Mouse (Mus musculus) thymus, adult 2 months (tissue): ENCODE data around the gene BC025920. TPM values are rescaled to one million over a fixed set of nuclear protein-coding genes. Genes with fewer than 3 reads are reported as not detected.
A peak's percentile ranks its signal among the peaks of the same experiment; 100 is the strongest.

Experiments
- DNase-seq: peaks from one replicate; pipeline ENCODE4 v3.0.0; 2021
- H3K27ac ChIP-seq: fragments of 200-500 bp; 2 replicates; pipeline ENCODE4 v1.5.1; 2012; ENCODE audit warnings: low read length, control low read depth; ENCODE audit not compliant: control insufficient read depth, insufficient read depth
- H3K27me3 ChIP-seq: fragments of 200-500 bp; 2 replicates; pipeline ENCODE4 v1.6.1; 2012; ENCODE audit warnings: mild to moderate bottlenecking, low read length, moderate library complexity, mixed read lengths; ENCODE audit not compliant: control insufficient read depth, insufficient read depth
- H3K36me3 ChIP-seq: fragments of 200-500 bp; 2 replicates; pipeline ENCODE4 v1.6.1; 2012; ENCODE audit warnings: mild to moderate bottlenecking, low read length, moderate library complexity; ENCODE audit not compliant: control insufficient read depth, insufficient read depth
- H3K4me1 ChIP-seq: fragments of 200-500 bp; replicated peaks from 2 replicates; pipeline ENCODE4 v1.6.1; 2012; ENCODE audit warnings: low read length; ENCODE audit not compliant: control insufficient read depth, insufficient read depth
- H3K4me3 ChIP-seq: fragments of 200-500 bp; 2 replicates; pipeline ENCODE4 v1.5.1; 2012; ENCODE audit warnings: mild to moderate bottlenecking, low read length, control low read depth, moderate library complexity; ENCODE audit not compliant: control insufficient read depth, insufficient read depth
- CTCF ChIP-seq: fragments of 200-500 bp; IDR thresholded peaks from 2 replicates; pipeline ENCODE4 v1.5.1; 2012; ENCODE audit warnings: mild to moderate bottlenecking, control low read depth, low read length, moderate library complexity, borderline replicate concordance; ENCODE audit not compliant: control insufficient read depth, poor library complexity, insufficient read depth; ENCODE audit errors: extremely low read depth
- POLR2A ChIP-seq: fragments of 200-500 bp; IDR thresholded peaks from 2 replicates; pipeline ENCODE4 v1.6.1; 2012; ENCODE audit warnings: mild to moderate bottlenecking, low read length, control low read depth, moderate library complexity; ENCODE audit not compliant: control insufficient read depth, poor library complexity, insufficient read depth; ENCODE audit errors: extremely low read depth
- WGBS: fragments of 180-500 bp; shearing (Covaris S2); methylation state at CpG from one replicate; pipeline ENCODE4 v1.1.7; 2018; 5-methylcytosine and 5-hydroxymethylcytosine counted together
- polyA plus RNA-seq: library from polyadenylated mRNA; depleted of rRNA; stranded (reverse); fragments of >200 nt; gene quantifications from 2 replicates; pipeline ENCODE4 v1.2.3, GENCODE M21; 2012

Gene BC025920
- polyA plus RNA-seq, 1 experiment: 2.8 TPM

DNA sequence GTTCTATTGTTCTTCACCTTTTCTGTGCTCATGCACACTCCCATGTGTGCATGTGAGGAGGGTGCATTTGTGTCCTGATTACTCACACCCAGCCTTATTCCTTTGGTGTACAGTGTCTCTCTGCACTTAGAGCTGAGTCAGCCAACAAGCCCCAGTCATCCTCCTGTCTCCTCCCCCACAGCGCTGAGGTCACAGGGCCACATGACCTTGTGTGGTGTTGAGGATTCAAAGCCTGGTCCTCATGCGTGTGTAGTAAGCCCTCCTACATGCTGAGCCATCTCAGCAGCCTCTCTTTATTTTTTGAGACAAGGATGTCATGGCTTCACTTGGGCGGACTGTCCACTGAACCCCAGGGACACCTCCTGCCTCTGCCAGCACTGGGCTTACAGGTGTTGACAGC, 6.7 kb downstream of the BC025920 start:
- DNase-seq: no peak
- Histone ChIP-seq H3K36me3 (no peaks in the 10 kb centered on the region), H3K4me1 (no peaks in the 10 kb centered on the region), H3K4me3 (no peak overlapping the region), H3K27ac (no peak overlapping the region), H3K27me3 (no peaks in the 10 kb centered on the region)
- WGBS: 76% methylated on average over 3 of the region's 3 CpGs
- TF ChIP-seq POLR2A (no peak), CTCF (no peak)

DNA sequence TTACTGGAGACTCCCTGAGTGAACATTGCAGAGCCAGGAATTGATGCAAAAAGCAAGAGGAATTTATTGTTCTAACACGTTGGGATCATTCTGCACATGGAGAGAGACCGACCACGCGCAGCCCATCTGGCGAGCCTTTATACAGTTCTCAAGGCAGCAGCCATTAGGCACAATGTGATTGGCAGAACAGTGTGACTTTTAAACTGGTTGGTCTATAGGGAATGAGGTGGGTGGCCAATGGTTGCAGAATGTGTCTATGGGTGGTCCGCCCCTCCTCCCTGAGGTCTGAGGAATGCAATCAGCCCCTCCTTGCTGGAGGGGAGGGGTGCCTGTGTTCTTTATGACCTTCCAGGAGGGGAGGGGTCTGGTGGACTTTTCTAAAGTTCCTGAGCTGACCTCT, 9.4 kb downstream of the BC025920 start:
- WGBS: 88% methylated on average over 6 of the region's 6 CpGs
- H3K4me3 ChIP-seq: no peak overlapping the region

DNA sequence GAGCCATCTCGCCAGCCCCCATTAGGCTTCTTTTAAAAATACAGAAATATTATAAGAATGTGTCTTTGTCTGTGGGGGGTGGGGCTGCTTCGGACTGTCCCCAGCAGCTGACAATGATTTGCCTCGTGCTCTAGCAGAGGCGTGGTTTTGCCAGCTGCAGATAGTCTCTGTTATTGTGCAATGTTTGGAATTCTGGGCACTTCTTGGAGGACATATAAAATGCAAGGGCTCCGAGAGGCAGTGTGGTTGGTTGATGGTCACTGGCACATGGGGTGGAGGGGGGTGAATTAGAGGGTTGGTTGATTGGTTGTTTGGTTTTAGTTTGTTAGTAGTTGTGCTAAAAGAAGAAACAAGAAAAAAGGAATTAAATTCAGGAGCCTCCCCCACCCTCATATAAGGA, 13.9 kb downstream of the BC025920 start:
- no peaks in the 10 kb centered on the region for H3K27me3 ChIP-seq
- no peak for TF ChIP-seq CTCF
- no peak for TF ChIP-seq POLR2A
- no peaks in the 10 kb centered on the region for H3K4me1 ChIP-seq
- H3K36me3 ChIP-seq: 0 out of 2 replicates have a peak, but pooled peaks cover 4% of the 10 kb centered on the region
- WGBS: 83% methylated on average over 5 of the region's 5 CpGs
- DNase-seq: no peak
- H3K4me3 ChIP-seq: no peak overlapping the region
- H3K27ac ChIP-seq: no peak overlapping the region

More for the DNA sequence above, 9.4 kb downstream of the BC025920 start:
- Histone ChIP-seq H3K27me3 (no peaks in the 10 kb centered on the region), H3K36me3 (no peaks in the 10 kb centered on the region), H3K4me1 (no peaks in the 10 kb centered on the region), H3K27ac (no peak overlapping the region)
- TF ChIP-seq CTCF (no peak), POLR2A (no peak)
- DNase-seq: no peak

DNA sequence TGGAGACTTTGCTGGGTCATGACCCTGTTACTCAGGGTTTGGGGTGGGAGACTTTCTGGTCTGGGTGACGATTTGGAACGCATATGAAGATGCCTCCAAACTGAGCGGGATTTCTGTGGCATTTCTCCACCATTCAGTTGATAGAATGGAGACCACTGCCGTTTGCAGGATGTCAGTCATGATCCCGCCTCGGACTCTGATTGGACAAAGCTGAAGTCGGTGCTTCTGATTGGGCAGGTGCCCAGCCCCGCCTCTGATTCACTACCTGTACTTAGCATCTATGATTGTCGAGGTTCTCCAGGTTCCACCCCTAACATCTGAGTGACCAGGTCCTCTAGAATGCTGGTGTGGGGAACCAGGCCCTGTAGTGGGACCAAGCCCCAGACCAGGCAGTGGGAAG, 14.7 kb downstream of the BC025920 start:
- no peak overlapping the region for H3K4me3 ChIP-seq
- 83% methylated on average over 9 of the region's 9 CpGs for WGBS
- no peak for DNase-seq
- TF ChIP-seq CTCF (no peak), POLR2A (no peak)
- no peaks in the 10 kb centered on the region for H3K4me1 ChIP-seq
- H3K36me3 ChIP-seq: 0 out of 2 replicates have a peak, but pooled peaks cover 4% of the 10 kb centered on the region
- H3K27ac ChIP-seq: no peak overlapping the region
- H3K27me3 ChIP-seq: no peaks in the 10 kb centered on the region

DNA sequence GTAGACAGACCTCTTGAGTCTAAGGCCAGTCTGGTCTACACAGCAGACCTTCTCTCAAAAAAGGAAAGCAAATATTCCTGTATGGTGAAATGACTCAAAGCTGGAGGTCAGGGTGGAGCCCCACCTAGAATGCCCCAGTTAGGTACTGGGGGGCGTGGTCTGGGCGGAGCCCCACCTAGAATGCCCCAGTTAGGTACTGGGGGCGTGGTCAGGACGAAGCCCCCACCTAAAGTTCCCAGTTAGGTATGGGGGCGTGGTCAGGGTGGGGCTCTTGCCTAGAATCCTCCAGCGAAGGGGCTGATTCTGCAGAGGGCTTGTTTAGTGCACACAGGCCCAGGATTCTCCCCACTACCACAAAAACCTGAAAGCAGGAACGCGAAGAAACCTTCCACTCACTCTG, 17.4 kb downstream of the BC025920 start:
- Histone ChIP-seq H3K4me1 (peaks cover 17% of the 10 kb centered on the region), H3K27me3 (no peaks in the 10 kb centered on the region), H3K27ac (no peak overlapping the region), H3K4me3 (no peak overlapping the region), H3K36me3 (0 out of 2 replicates have a peak, but pooled peaks cover 4% of the 10 kb centered on the region)
- DNase-seq: no peak
- TF ChIP-seq CTCF (no peak), POLR2A (no peak)
- whole genome bisulfite sequencing: 95% methylated on average over 8 of the region's 8 CpGs

DNA sequence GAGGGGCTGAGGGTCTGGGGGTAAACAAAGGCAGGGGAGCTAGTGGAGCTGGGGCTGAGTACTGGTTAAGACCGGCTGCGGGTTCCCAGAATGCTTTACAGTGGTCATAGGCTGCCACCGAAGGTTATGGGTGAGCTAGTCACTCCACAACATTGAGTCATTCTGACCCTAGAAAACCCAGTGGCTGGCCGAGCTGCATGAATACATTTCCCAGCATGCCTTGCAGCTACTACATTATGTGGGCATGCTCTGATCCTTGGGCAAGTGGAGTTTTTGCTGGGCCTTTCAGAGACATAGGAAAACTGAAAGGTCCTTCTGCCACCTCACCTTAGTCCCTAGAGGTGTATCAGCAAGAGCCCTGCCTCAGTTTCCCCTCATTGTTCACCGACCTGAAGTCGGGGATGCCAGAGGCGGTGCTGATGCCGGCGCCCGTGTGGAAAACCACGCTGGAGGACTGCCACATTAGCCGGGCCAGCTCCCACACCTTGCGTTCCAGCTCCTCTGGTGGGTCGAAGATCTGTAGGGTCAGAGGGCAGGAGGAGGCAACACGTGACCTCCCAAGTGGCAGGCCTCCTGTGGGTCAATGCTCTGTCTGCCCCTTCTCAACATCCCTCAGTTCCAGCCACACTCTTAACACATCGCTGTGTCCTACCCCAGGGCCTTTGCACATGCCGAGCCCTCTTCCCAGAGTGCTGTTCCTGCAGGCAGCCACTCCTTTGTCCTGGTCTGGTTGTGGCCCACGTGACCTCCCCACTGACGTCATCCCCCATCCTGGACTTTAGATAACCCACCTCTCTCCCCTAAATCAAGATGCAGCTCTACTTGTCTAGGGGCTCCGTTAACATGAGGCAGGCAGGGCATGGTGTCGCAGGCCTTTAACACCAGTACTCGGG, 20.3 kb downstream of the BC025920 start:
- H3K4me3 ChIP-seq: peak overlapping the region; percentile 81
- WGBS: 93% methylated on average over 22 of the region's 22 CpGs
- H3K27ac ChIP-seq: no peak overlapping the region; the same call in 1 of the 2 replicates
- TF ChIP-seq CTCF (no peak), POLR2A (no peak)
- peaks cover 17% of the 10 kb centered on the region for H3K4me1 ChIP-seq
- no peaks in the 10 kb centered on the region for H3K27me3 ChIP-seq
- H3K36me3 ChIP-seq: 0 out of 2 replicates have a peak, but pooled peaks cover 4% of the 10 kb centered on the region
- no peak for DNase-seq
